Mouse (Mus musculus) retina, postnatal 1 day (tissue): ENCODE data around the gene Ccdc59.

Source experiments
- DNase-seq: peaks from one replicate; pipeline ENCODE4 v3.0.0-alpha.2; 2012

The Ccdc59 gene

DNA sequence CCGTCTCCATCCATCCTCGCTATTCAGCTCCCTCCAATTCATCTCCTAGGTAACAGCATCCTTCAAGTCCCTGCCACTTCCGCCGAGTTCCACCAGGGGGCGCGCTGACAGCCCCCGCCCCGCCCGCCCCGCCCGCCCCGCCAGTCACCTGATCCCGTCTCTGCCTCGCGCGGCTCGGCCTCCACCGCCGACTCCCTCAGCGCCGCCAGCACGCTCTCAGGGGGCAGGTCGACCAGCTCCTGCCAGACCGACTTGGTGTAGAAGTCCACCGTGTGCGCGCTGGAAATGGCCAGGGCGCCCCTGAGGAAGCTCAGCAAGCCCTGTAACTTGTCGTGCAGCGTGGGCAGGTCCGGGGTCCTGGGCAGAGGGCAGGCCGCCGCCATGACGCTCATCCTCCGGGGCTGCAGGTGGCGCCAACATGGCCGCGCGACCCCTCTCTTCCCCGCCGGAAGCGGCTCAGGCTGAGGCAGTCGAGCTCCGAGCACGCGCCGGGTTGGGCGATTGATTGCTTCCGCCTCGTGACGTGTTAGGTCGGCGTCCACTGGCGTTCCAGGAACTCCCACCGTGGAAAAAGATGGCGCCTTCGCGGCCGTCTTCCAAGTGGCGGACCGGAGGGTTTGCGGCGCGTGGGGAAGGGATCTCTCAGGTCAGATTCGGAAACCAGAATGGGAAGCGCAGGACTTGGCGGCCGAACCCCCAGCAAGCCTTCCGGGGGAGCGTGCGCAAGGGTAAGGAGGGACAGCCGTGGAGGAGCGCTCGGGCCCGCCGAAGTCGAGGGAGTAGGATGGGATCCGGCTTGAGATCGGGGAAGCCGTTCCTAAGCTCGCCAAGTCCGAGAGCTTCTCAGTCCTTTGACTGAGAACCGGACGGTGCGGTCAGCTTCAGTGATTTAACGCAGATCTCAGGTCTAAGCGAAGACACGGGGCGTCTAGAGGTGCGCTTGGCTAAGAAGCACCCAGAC lies at the start of gene Ccdc59, which contains the start of gene Mettl25:
Gene Ccdc59, plus strand, starts transcription at position 140 of the 961 bp plus-strand sequence.
Gene Mettl25, minus strand, starts transcription at position 453 of the 961 bp plus-strand sequence.
- DNase-seq, result peak; percentile 99

DNA sequence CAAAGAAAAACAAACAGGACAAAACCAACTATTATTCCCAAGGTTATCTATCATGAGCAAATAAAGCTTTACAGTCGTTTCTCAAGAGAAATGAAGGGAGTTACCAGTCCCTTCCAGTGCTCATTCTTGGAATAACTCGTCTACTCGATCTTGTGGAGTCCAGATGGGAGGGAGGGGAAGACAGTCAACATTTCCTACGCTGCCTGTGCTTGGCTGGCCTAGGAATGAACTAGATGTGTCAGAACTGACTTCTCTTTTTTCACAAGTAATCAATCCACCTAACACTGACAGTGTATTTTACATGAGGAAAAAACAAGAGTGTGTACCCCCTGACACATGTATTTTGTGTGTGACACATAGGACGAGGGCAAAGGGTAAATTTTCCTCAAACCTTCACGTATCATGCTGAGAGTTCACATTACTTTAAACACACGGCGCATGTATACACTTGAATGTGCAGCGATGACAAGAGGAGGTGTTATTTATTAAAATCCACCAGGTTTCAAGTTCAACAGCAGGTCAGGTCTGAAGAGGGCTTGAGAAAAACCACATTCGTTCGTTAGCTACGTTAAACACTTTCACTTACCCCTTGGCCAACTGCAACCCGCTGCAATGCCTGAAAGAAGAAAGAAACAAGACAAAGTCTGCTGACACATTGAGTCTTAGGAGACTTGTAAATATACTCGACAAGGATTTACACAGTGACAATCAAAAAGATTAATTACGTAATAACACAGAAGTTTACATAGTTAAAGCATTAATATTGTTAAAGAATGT lies 46.9 kb upstream of the Ccdc59 start:
- DNase-seq, result no peak

DNA sequence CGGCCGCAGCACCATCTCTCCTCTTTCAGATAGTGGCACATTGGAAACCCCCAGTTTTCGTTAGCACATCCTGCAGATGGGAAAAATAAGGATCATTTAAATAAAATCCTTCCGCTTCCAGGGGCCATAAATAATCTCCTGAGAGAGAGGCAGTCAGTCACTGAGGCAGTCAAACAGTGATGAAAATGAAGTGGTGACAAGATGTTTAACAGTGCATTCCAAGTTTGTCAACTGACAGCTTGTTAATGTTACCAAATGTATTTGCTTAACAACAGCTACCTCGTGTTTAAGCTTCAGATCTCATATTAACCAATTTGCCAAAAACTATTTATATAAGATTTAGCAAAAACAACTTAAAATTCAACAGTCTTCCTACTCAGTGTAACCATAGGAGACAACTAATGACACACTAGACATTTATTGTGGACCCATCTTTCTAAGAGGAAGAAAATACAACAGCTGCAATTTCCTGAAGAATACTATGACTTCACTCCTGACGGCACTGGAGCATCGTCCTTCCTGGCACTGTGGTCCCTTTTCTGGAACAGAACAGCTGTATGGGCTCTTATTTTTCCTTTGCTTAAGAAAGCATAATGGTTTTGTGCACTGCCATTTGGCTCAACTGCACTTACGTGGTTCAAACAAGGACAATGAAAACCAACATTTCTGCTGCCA lies 43.5 kb upstream of the Ccdc59 start:
- DNase-seq, result no peak

DNA sequence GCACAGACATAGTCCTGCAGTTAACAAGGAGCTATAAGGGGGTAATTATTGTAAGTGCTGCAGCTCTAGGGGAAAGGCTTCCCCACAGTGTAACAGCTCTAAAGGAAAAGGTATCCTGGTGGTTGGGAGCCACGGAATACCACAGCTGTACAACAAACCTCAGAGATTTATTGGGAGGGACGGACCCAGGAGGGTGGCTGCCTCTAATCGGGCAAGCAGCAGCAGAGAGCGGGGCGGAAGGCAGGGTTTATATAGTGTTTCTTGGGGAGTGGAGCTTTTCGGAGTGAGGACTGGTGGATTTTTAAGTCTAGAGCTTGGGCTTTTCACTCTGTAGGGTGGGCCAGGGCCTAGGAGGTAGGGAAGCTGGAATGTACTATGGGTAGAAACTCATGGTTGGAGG lies 39.7 kb upstream of the Ccdc59 start:
- DNase-seq, result no peak

DNA sequence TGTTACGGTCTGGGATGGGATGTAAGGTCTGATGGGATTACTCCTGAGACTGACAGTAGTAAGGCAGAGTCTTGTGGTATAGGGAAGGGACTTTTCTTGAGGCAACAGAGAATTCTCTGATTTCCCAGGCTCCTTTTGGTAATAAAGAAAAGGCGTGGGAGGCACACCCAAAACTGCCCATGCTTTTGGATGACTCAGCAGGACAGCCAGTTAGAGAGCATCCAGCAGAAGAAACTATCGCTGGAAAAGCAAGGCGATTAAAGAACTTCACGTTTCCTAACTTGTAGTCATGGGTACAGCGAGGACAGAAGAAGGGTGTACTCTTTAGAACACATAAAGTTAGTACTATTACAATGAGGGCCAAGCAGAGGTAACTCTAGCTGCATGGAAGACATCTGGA lies 38.7 kb upstream of the Ccdc59 start:
- no peak for DNase-seq

DNA sequence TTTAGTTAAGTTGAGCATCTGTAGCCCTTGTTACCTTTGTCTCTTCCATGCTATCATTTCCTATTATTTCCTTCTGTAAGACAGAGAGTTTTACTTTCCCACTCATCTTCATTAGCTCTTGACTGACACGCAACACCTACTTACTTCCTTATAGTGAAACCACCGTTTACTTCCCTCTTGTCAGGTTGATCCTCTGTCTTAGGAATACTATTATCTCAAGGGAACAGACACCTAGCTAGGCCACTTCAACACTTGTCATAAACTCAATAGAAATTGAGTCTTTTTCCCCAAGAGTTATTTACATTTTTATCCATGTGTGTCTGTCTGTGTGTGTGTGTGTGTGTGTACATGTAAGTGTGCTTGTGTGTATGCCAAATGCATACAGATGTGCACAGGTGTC lies 37.4 kb upstream of the Ccdc59 start:
- DNase-seq, result no peak

DNA sequence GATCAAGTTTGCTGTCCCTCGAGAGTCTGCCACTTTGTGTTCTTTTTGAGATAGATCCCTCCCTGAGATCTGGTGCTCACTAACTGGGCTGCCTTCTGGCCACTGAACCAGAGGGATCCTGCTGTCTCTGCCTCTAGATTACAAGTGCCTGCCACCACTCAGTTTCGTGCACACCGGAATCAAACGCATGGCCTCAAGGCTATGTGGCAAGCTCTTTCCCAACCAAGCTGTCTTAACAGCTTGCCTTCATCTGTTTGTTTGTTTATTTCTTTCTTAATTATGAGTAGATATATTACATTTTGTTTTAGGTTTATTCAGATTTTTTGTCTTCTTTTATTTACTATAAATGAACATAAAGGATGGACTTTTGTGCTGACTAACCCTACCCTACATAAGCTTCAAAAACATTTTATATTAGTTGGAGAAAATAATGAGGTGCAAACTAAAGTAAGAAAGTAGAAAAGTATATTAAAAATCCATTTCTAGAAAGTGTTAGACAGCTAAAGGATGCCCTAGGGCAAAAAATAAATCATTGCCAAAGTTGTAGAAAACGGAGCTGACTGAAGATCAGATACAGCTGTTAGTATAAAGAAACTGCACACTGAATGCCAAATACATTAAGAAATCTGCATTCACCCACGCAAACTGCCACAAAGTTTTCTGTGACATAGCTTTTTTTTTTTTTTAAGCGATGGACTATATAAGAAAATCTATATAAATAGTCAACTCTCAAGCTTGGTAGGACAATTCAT lies 34.4 kb upstream of the Ccdc59 start:
- no peak for DNase-seq

DNA sequence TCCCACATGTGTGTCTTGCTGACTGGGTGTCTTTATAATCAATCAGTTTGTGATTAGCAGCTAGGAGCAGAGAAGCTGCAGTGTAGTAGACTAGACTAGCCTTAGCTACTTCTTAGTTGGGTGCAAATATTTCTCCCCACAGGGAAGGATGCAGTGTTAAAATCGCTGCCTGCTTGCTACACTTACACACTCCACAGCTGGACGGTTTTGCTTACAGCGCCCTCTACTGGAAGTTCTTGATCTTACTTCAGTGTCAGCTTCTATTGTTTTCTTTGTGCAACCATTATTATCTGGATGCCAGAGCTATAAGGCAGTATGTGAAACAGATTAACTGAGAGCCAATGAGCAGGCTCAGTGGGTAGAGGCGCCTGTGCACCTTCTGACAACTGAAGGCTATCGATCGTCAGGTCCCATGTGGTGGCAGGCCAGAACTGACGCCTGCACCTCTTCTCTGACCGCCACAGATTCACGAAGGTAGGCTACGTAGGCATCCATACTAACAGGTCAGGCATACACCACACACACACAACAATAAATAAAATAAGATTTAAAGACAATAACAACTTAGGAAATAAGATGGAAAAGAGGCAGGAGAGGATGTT lies 6.1 kb upstream of the Ccdc59 start:
- DNase-seq, result peak; percentile 68

DNA sequence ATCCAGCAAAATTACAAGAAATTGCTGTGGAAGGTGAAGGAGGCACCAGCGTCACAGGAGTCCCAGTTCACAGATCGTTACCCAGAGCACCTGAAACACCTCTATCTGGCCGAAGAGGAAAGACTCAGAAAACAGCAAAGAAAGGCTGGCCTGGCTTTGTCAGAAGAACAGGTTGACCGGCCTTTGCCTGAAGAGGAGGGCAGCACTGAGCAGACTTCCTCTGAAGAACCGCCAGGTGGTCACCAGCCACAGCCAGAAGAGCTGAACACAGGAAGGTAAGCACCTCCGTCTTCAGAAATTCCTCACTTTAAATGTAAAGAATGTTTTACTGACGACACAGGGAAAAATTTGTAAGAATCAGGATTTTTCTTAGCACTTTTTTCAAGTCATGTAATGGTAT lies 1.7 kb downstream of the Ccdc59 start:
- no peak for DNase-seq

DNA sequence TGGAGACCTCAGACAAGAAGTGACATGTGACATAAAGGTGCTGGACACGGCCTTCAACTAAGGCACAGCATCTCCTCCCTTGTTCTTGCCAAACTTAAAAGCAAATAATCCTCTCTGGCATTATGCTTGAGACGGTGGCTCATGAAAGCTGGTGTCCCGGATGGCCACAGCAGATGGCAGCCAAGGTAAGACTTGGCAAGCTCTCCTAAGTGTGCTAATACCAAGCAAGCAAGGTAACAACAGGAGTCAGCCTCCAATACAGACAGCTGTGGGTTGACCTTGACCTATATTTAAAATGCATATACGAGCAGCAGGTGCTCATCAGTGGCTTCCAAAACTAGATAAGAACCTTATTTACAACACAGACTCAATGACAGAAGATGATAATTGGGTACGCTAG lies 9.4 kb downstream of the Ccdc59 start:
- no peak for DNase-seq

DNA sequence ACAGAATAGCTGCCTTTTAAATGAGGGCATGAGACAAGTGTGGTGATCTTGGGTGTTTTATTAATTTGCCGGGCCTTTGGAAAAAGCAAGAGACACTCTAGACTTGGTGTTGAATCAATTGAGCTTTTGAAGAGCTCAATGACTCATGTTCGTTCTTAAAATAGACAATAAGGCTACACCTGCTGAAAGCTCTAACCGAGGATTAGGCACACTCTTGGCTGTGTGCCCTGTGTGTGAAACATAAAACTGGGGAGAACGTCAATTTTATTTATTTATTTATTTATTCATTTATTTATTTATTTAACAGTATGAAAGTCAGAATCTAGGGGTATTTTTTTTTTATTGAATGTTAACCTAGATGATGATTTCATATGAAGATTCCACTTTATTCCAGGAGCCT lies 10.3 kb downstream of the Ccdc59 start:
- DNase-seq, result no peak

DNA sequence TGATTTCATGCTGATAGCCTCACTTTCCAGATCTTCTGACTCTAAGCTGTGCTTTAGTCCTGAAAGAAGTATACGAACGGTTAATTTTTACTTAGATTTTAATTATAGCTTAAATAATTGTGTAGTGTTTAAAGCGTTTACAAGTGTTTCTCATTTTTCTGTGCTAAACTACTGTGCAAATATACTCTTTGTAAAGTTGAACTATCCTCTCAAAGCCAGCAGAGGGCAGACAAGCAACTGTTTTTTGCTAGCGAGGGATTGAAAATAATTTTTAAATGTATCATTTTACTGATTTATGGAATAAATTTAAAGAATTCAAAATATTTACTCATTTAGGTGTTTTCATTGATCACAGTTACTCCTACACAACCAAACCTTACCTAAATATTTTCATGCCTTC lies 26.4 kb downstream of the Ccdc59 start:
- peak; percentile 40 for DNase-seq
